Mouse (Mus musculus): ENCODE measurements at regions not wholly inside any gene's neighbourhood (a gene's known extent, or its start where the extent isn't known, plus 50 kb on each side); places are given as distances from the start of the nearest gene placed in this dataset.

GRCm38 (mm10) chr1:143888065-143888464 lies 111.0 kb downstream of the Uchl5 start:
- 54% methylated on average over 5 of the region's 5 CpGs for WGBS
- Histone ChIP-seq H3K27me3 (ENCODE audit: control insufficient read depth, insufficient read depth, low read length) (no peaks in the 10 kb centered on the region), H3K4me1 (ENCODE audit: control insufficient read depth, insufficient read depth, insufficient read length, low read length) (no peaks in the 10 kb centered on the region), H3K4me3 (ENCODE audit: low read depth, low read length) (no peak overlapping the region), H3K27ac (ENCODE audit: insufficient read depth, low read depth, low read length) (no peak overlapping the region), H3K36me3 (ENCODE audit: control insufficient read depth, insufficient read depth, low read length) (no peaks in the 10 kb centered on the region)
- TF ChIP-seq CTCF (IDR thresholded peaks at IDR 0.05; ENCODE audit: extremely low read depth, insufficient read length, insufficient replicate concordance, low read depth, low read length): no peak
- TF ChIP-seq POLR2A (IDR thresholded peaks at IDR 0.05; ENCODE audit: low read depth, low read length): no peak

GRCm38 (mm10) chr1:143886014-143886413 lies 108.9 kb downstream of the Uchl5 start:
- H3K4me3 ChIP-seq (ENCODE audit: low read depth, low read length): no peak overlapping the region
- TF ChIP-seq POLR2A (IDR thresholded peaks at IDR 0.05; ENCODE audit: low read depth, low read length): no peak
- no peak for TF ChIP-seq CTCF (IDR thresholded peaks at IDR 0.05; ENCODE audit: extremely low read depth, insufficient read length, insufficient replicate concordance, low read depth, low read length)
- no peaks in the 10 kb centered on the region for H3K4me1 ChIP-seq (ENCODE audit: control insufficient read depth, insufficient read depth, insufficient read length, low read length)
- H3K27ac ChIP-seq (ENCODE audit: insufficient read depth, low read depth, low read length): no peak overlapping the region
- no peaks in the 10 kb centered on the region for H3K36me3 ChIP-seq (ENCODE audit: control insufficient read depth, insufficient read depth, low read length)
- no peaks in the 10 kb centered on the region for H3K27me3 ChIP-seq (ENCODE audit: control insufficient read depth, insufficient read depth, low read length)
- 70% methylated on average over 1 of the region's 1 CpGs for WGBS

- Histone ChIP-seq H3K27me3 (ENCODE audit: control insufficient read depth, insufficient read depth, low read length) (no peaks in the 10 kb centered on the region), H3K36me3 (ENCODE audit: control insufficient read depth, insufficient read depth, low read length) (no peaks in the 10 kb centered on the region), H3K4me1 (ENCODE audit: control insufficient read depth, insufficient read depth, insufficient read length, low read length) (no peaks in the 10 kb centered on the region), H3K4me3 (ENCODE audit: low read depth, low read length) (no peak overlapping the region), H3K27ac (ENCODE audit: insufficient read depth, low read depth, low read length) (no peak overlapping the region)
- TF ChIP-seq CTCF (IDR thresholded peaks at IDR 0.05; ENCODE audit: extremely low read depth, insufficient read length, insufficient replicate concordance, low read depth, low read length): no peak
- no peak for TF ChIP-seq POLR2A (IDR thresholded peaks at IDR 0.05; ENCODE audit: low read depth, low read length)
- WGBS: 53% methylated on average over 6 of the region's 6 CpGs
Observed at GRCm38 (mm10) chr1:143881192-143881591, 104.1 kb downstream of the Uchl5 start.

- no peak for TF ChIP-seq POLR2A (IDR thresholded peaks at IDR 0.05; ENCODE audit: low read depth, low read length)
- H3K4me1 ChIP-seq (ENCODE audit: control insufficient read depth, insufficient read depth, insufficient read length, low read length): no peaks in the 10 kb centered on the region
Observed at GRCm38 (mm10) chr1:143879622-143880021, 102.5 kb downstream of the Uchl5 start.

GRCm38 (mm10) chr1:143878266-143878665 lies 101.2 kb downstream of the Uchl5 start:
- Histone ChIP-seq H3K27me3 (ENCODE audit: control insufficient read depth, insufficient read depth, low read length) (no peaks in the 10 kb centered on the region), H3K27ac (ENCODE audit: insufficient read depth, low read depth, low read length) (no peak overlapping the region), H3K4me1 (ENCODE audit: control insufficient read depth, insufficient read depth, insufficient read length, low read length) (no peaks in the 10 kb centered on the region), H3K36me3 (ENCODE audit: control insufficient read depth, insufficient read depth, low read length) (no peaks in the 10 kb centered on the region), H3K4me3 (ENCODE audit: low read depth, low read length) (no peak overlapping the region)
- 53% methylated on average over 2 of the region's 2 CpGs for WGBS
- TF ChIP-seq CTCF (IDR thresholded peaks at IDR 0.05; ENCODE audit: extremely low read depth, insufficient read length, insufficient replicate concordance, low read depth, low read length): no peak
- no peak for TF ChIP-seq POLR2A (IDR thresholded peaks at IDR 0.05; ENCODE audit: low read depth, low read length)

More at GRCm38 (mm10) chr1:143879622-143880021, 102.5 kb downstream of the Uchl5 start:
- 92% methylated on average over 5 of the region's 5 CpGs for WGBS
- Histone ChIP-seq H3K27ac (ENCODE audit: insufficient read depth, low read depth, low read length) (no peak overlapping the region), H3K4me3 (ENCODE audit: low read depth, low read length) (no peak overlapping the region), H3K36me3 (ENCODE audit: control insufficient read depth, insufficient read depth, low read length) (no peaks in the 10 kb centered on the region), H3K27me3 (ENCODE audit: control insufficient read depth, insufficient read depth, low read length) (no peaks in the 10 kb centered on the region)

- TF ChIP-seq CTCF (IDR thresholded peaks at IDR 0.05; ENCODE audit: extremely low read depth, insufficient read length, insufficient replicate concordance, low read depth, low read length) (no peak), POLR2A (IDR thresholded peaks at IDR 0.05; ENCODE audit: low read depth, low read length) (no peak)
- no peaks in the 10 kb centered on the region for H3K36me3 ChIP-seq (ENCODE audit: control insufficient read depth, insufficient read depth, low read length)
- WGBS: 80% methylated on average over 10 of the region's 10 CpGs
- no peak overlapping the region for H3K4me3 ChIP-seq (ENCODE audit: low read depth, low read length)
- no peaks in the 10 kb centered on the region for H3K27me3 ChIP-seq (ENCODE audit: control insufficient read depth, insufficient read depth, low read length)
- H3K27ac ChIP-seq (ENCODE audit: insufficient read depth, low read depth, low read length): no peak overlapping the region
- H3K4me1 ChIP-seq (ENCODE audit: control insufficient read depth, insufficient read depth, insufficient read length, low read length): no peaks in the 10 kb centered on the region
Observed at GRCm38 (mm10) chr1:143860319-143860718, 83.2 kb downstream of the Uchl5 start.

GRCm38 (mm10) chr1:143858532-143858931 lies 81.5 kb downstream of the Uchl5 start:
- no peaks in the 10 kb centered on the region for H3K4me1 ChIP-seq (ENCODE audit: control insufficient read depth, insufficient read depth, insufficient read length, low read length)

More at GRCm38 (mm10) chr1:143858532-143858931, 81.5 kb downstream of the Uchl5 start:
- no peaks in the 10 kb centered on the region for H3K36me3 ChIP-seq (ENCODE audit: control insufficient read depth, insufficient read depth, low read length)
- H3K27me3 ChIP-seq (ENCODE audit: control insufficient read depth, insufficient read depth, low read length): no peaks in the 10 kb centered on the region
- no peak overlapping the region for H3K27ac ChIP-seq (ENCODE audit: insufficient read depth, low read depth, low read length)
- TF ChIP-seq POLR2A (IDR thresholded peaks at IDR 0.05; ENCODE audit: low read depth, low read length): no peak
- TF ChIP-seq CTCF (IDR thresholded peaks at IDR 0.05; ENCODE audit: extremely low read depth, insufficient read length, insufficient replicate concordance, low read depth, low read length): no peak
- H3K4me3 ChIP-seq (ENCODE audit: low read depth, low read length): no peak overlapping the region

All from small intestine, adult 2 months (tissue).